Mouse (Mus musculus): ENCODE measurements at regions not wholly inside any gene's neighbourhood (a gene's known extent, or its start where the extent isn't known, plus 50 kb on each side); places are given as distances from the start of the nearest gene placed in this dataset.
"Not testable (repeated sequence)": the region's sequence is repeated elsewhere in the genome, so short reads cannot be mapped to it uniquely, and the experiment has no call there.

GRCm38 (mm10) chr14:53299735-53300134 is 804.2 kb upstream of the Olfr1507 start:
- DNase-seq = not testable (repeated sequence)

DNA sequence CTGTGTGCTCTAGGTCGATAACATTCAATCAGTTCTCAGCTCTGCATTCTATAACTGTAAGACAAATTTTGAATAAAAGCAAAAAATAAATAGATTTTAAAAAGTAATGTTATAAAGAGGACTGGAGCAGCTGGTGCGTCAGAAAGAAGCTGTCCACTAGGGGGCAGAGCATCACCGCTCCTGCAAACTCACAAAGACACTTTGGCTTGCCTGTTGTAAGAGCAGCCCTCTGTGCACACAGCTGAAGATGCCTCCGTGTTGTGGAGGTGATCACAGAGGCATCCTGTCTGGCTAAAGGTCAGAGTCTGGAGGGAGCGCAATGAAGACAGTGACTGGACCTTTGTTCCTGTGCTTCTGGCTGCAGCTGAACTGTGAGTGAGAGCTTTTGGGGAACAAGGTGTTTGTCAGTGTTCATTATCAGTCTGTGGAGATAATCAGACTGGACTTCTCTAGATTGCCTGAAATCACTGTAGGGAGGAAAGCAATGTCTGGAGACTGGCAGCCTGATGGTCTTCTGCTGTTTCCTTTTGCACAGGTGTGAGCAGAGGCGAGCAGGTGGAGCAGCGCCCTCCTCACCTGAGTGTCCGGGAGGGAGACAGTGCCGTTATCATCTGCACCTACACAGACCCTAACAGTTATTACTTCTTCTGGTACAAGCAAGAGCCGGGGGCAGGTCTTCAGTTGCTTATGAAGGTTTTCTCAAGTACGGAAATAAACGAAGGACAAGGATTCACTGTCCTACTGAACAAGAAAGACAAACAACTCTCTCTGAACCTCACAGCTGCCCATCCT is 788.0 kb upstream of the Olfr1507 start:
- not testable (repeated sequence) for DNase-seq

DNA sequence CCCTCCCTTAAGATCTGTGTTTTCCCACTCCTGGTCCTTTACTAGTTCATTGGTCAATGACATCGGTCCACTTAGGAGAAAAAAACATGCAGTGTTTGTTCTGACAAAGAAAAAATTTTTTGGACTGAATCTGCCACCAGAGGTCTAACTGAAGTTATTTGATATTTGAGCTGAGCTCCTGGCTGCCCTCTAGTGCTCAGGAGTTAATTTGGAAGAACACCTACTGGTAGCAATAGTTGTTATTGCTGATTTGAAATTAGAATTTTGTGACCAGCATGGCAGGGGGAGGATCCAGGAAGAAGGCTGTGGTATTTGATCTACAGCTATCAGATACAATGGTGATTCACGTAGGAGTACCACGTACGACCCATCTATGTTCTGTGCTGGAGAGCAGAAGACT is 777.7 kb upstream of the Olfr1507 start:
- not testable (repeated sequence) for DNase-seq

- DNase-seq = not testable (repeated sequence)
These were observed 772.1 kb upstream of the Olfr1507 start for GRCm38 (mm10) chr14:53267693-53268092.

GRCm38 (mm10) chr14:53255962-53256361 is 760.4 kb upstream of the Olfr1507 start:
- DNase-seq = not testable (repeated sequence)

GRCm38 (mm10) chr14:53253470-53253869 is 757.9 kb upstream of the Olfr1507 start:
- DNase-seq = not testable (repeated sequence)

DNA sequence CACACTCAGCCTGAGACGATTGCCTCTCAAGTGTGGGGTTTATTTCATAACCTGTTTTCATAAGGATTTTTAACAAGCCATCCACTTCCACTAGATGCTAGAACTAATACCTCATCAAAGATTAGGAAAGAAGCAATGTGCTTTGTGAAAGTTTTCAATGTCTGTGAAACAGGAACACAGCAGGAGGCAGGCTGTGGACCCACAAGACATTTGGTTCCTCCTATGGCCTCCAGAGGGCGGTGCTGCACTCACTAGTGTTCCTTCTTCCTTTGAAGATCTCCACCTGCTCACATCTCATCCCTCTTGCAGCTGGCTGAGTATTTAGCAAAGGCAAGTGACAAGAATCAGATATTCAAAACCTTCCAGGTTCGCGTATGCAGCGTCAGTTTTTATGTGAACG is 735.6 kb upstream of the Olfr1507 start:
- DNase-seq = not testable (repeated sequence)

- not testable (repeated sequence) for DNase-seq
These were observed 729.2 kb upstream of the Olfr1507 start for GRCm38 (mm10) chr14:53224789-53225188.

- not testable (repeated sequence) for DNase-seq
These were observed 715.0 kb upstream of the Olfr1507 start for GRCm38 (mm10) chr14:53210554-53210953.

GRCm38 (mm10) chr14:53209258-53209657 is 713.7 kb upstream of the Olfr1507 start:
- not testable (repeated sequence) for DNase-seq

GRCm38 (mm10) chr14:53190931-53191330 is 695.4 kb upstream of the Olfr1507 start:
- DNase-seq = not testable (repeated sequence)

DNA sequence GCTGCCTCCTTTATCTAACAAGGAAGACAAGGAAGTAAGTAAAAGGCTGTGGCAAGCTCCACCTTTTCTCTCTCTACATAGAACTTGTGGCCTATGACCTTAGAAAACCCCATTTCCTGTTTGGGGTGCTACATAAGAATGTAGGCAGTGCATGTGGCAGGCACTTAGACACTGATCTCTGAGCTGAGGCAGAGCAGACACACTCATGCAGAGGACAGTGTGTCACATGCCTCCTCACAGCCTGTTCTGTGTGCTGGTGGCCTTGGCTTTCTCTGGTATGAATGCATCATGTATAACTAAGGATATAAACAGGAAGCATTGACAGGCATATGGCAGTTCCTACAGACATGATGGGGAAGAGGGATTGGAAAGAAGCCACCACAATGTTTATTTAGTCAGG is 678.5 kb upstream of the Olfr1507 start:
- not testable (repeated sequence) for DNase-seq

- DNase-seq = not testable (repeated sequence)
These were observed 670.8 kb upstream of the Olfr1507 start for GRCm38 (mm10) chr14:53166327-53166726.

GRCm38 (mm10) chr14:53159012-53159411 is 663.5 kb upstream of the Olfr1507 start:
- not testable (repeated sequence) for DNase-seq

- peak in 1 of 2 experiments; percentile 7 for DNase-seq
These were observed 639.2 kb upstream of the Olfr1507 start for GRCm38 (mm10) chr14:53134783-53135182.

GRCm38 (mm10) chr14:53132390-53132789 is 636.8 kb upstream of the Olfr1507 start:
- DNase-seq = peak in 1 of 2 experiments; percentile 4

DNA sequence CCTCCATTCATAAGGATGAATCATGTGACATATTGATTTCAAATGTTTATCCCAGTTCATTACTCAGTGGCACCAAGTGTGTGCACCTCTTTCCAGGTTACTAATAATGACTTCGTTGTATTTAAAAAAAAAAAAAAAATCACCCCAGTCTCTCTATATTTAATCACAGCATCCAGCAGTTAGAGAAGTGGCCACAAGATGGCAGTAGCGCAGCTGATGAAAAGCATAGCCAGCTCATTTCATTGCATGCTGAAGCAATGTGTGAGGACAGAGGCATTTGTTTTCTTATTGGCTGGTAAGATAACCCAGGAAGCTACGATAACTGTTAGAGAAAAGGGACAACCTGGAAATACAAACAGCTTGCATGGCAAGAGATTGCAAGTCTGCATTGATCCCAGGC is 626.2 kb upstream of the Olfr1507 start:
- peak in 1 of 2 experiments; percentile 6 for DNase-seq

DNA sequence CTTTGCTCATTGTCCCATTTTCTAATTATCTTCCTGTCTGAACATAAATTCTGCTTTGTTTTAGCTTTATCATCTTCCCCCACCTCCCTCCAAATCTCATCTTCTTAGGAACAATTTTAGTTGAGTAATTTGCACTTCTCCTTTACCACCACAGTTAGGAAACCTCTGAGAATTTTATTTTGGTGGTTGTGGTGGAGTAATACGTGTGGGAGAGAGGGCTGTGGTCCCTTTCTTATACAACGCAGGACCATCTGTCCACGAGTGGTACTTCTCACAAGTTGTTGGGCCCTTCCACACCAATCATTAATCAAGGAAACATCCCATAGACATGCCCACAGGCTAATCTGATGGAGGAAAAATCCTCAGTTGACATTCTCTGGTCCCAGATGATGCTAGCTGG is 614.2 kb upstream of the Olfr1507 start:
- DNase-seq = not testable (repeated sequence)

DNA sequence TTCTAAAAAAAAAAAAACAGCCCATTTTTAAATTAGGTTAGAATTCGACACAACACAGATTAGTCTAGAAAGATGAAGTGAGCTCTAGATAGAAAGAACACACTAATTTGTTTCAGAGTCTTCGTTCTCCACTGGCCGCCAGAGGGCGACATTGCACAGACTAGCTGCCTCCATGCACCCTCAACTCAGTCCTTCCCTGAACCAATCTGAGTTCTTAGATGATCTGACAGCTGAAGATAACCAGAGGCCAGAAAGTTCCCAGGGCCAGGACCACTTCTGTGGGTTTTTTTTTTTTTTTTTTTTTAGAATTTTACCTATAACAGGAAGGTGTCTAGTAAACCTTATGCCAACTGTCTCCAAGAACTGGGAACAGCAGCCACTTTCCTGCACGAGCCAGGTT is 605.8 kb upstream of the Olfr1507 start:
- DNase-seq = not testable (repeated sequence)

- not testable (repeated sequence) for DNase-seq
These were observed 595.4 kb upstream of the Olfr1507 start for GRCm38 (mm10) chr14:53090921-53091320.

DNA sequence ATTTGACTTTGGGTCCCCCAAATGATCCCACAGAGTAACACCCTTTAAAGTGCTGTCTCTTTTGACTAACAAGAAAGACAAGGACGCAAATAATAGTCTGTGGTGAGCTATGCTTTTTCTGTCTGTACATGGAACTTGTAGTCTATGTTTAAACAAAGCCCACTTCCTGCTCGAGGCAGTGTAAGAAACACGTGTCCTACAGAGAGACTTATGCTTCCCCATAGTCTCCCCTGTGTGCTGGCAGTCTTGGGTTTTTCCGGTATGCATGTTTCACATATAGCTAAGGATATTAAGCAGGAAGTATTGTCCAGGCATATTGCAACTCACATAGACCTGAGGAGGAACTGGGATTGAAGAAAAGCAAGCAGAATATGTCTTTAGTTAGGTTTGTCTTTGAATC is 586.3 kb upstream of the Olfr1507 start:
- DNase-seq = not testable (repeated sequence)

DNA sequence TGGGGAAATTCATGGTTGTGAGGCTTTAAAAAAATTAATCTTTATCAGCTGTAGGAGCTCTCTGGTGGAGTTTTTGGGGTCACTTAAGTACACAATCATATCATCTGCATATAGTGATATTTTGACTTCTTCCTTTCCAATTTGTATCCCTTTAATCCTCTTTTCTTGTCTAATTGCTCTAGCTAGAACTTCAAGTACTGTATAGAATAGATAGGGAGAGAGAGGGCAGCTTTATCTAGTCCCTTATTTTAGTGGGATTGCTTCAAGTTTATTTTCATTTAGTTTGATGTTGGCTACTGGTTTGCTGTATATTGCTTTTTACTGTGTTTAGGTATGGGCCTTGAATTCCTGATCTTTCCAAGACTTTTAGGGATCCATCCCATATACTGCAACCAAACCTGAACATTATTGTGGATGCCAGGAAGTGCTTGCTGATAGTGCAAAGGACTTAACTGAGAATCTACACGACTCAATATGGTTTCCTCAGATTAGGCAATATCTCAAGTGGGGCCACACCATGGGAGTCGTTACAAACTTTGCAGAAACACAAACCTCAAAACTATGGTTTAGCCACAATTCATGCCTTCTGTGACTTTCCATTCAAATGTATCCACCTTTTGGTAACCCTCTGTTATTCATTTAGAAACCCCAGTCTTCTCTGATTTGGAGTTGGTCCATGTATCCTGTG is 585.6 kb upstream of the Olfr1507 start:
- DNase-seq = not testable (repeated sequence)

DNA sequence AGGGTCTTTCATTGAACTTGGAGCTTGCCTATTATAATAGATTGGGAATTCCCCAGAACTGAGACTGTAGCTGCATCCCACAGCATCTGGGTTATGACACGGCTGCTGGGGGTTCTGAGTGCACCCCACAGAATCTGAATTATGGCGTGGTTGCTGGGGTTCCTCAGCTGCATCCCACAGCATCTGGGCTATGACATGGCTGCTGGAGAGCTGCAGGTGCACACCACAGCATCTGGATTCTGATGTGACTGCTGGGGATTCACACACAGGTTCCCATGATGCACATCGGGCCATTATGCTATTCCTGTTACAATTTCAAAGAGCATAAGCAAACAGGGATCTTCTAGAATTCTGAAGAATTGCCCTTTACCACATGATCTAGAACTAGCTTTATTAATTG is 585.0 kb upstream of the Olfr1507 start:
- not testable (repeated sequence) for DNase-seq

DNA sequence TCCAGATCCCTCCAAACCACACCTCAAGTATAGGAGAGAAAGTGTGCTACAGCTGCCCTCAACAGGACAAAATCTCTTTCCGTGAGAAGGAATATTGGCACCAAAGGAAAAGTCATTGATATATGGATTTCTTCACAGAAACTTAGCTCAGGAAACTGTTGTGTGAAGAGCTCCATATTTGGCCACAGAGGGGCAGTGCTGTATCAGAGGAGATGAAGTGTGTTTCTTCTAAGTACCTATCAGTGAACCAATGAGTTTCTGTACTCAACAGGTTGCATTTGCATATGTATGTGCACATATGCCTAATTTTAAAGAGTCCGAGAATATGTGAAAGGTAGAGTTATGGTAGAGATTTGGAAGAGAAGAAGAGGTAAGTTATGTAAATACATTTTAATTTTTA is 580.4 kb upstream of the Olfr1507 start:
- DNase-seq = not testable (repeated sequence)
